Comparison of ENCODE assay signal across 8 mouse cellular contexts in the genomic region with DNA sequence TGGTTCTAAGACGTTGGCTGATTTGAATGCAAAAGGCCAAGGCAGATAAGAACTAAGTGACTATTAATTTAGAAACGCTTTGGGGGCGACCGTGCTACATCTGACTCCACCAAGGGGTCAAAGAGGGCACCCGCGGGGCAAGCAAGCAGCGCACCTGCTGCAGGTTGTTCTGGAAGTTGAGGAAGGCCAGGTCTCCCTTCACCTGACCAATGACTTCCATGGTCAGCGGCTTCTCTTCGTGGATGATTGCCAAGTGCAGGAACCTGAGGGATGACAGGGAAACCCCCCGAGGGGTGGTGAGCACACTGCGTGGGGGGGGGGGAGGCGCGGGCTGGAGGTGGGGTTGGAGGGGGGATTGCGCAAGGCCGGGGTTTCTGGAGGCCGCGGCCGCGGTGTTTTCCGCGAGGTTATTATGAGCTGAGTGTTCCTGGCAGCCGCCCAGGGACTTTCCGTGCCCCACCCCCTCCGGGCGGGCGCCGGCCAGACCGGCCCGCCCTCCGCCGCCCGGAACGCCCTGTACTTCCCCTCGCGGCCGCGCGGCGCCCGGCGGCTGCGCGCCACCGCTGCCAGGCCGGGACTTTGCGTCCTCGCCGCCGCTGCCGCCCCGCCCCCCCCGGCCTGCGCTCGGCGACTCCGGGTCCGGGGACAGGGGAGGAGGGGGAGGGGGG. TPM values are rescaled to one million over a fixed set of nuclear protein-coding genes. Genes with fewer than 3 reads are reported as not detected.
DNase-seq lines count a peak whose midpoint lies in the region; ATAC-seq and TF ChIP-seq lines count a peak whose summit lies in the region.

No protein-coding gene starts in this region.

- peak overlapping the region; percentile 92 for H3K4me2 ChIP-seq in hindbrain, embryonic 16.5 days (ENCODE audit: low read length)

- peaks cover 11% of the 10 kb centered on the region for H3K36me3 ChIP-seq in hindbrain, embryonic 16.5 days (ENCODE audit: control insufficient read depth, insufficient read depth, low read length)
- no peaks in the 10 kb centered on the region; the same call in 1 of the 2 replicates for H3K36me3 ChIP-seq in macrophage (ENCODE audit: inconsistent target)

- H3K27me3 ChIP-seq in hindbrain, embryonic 16.5 days (replicated peaks; ENCODE audit: control insufficient read depth, insufficient read depth, low read length) = no peaks in the 10 kb centered on the region

- whole genome bisulfite sequencing in hindbrain, embryonic 16.5 days = 2% methylated on average over 35 of the region's 57 CpGs
- 3% methylated on average over 42 of the region's 57 CpGs for WGBS in macrophage (ENCODE audit: missing documents)

- TF ChIP-seq CTCF in left cerebral cortex, adult 2 months (IDR thresholded peaks at IDR 0.05) = peak; percentile 24; the same call in 1 of the 2 replicates

- H3K9ac ChIP-seq in hindbrain, embryonic 16.5 days (ENCODE audit: low read depth, low read length) = peak overlapping the region; percentile 97

- ATAC-seq in hindbrain, embryonic 16.5 days = peak; percentile 87

- peak; percentile 91 for DNase-seq in ZHBTc4 (ENCODE audit: low read depth, low spot score)
- DNase-seq in cerebellum, postnatal 4 days (ENCODE audit: low spot score in 2 of 2) = peak; percentile 79 to 91
- peak; percentile 98 for DNase-seq in gastrocnemius, adult 18-20 months (ENCODE audit: low spot score)
- peak; percentile 89 to 90 for DNase-seq in left cerebral cortex, adult 2 months (ENCODE audit: extremely low spot score in 1 of 2, low spot score in 2 of 2)
- DNase-seq in retina, postnatal 7 days (ENCODE audit: low read depth, low spot score) = peak; percentile 84
- peak; percentile 99 for DNase-seq in urinary bladder, adult 2 months (ENCODE audit: low spot score)

- H3K27ac ChIP-seq in hindbrain, embryonic 16.5 days (ENCODE audit: low read depth, low read length) = peak overlapping the region; percentile 99
- peak overlapping the region; percentile 98 for H3K27ac ChIP-seq in left cerebral cortex, adult 2 months
- H3K27ac ChIP-seq in macrophage = peak overlapping the region; percentile 92

- peak overlapping the region; percentile 87 for H3K4me3 ChIP-seq in hindbrain, embryonic 16.5 days (ENCODE audit: low read length)
- H3K4me3 ChIP-seq in left cerebral cortex, adult 2 months = peak overlapping the region; percentile 95
- peak overlapping the region; percentile 67 for H3K4me3 ChIP-seq in macrophage (ENCODE audit: inconsistent target)

- H3K79me2 ChIP-seq in macrophage (ENCODE audit: inconsistent target) = peaks cover 26% of the 10 kb centered on the region

- H3K9me3 ChIP-seq in hindbrain, embryonic 16.5 days (ENCODE audit: control insufficient read depth, low read length) = no peaks in the 10 kb centered on the region

- peaks cover 19% of the 10 kb centered on the region for H3K4me1 ChIP-seq in hindbrain, embryonic 16.5 days (ENCODE audit: control insufficient read depth, insufficient read depth, low read depth, low read length)

- intact Hi-C loops in left cerebral cortex, adult 2 months (cut with DNase I) = loop anchor here (1.0 to 10.0 kb wide), 4 partner anchors 45 to 343 kb away; a partner anchor contains a TSS

RNA-seq across cellular contexts. Expression of a gene that starts 0.8 kb away (rescaled TPM):
- 10 to 100 TPM; 19.0 to 63.6 TPM for total RNA-seq in gastrocnemius, adult 18-20 months (2021)
- polyA plus RNA-seq in hindbrain, embryonic 16.5 days (2015; fragmentation: Nextera tagmentation; extraction: Ambion mirVana) = 62.3 and 64.3 TPM in 2 replicates
- 10 to 100 TPM; 33.3 to 53.1 TPM for total RNA-seq in left cerebral cortex, adult 2 months (2021)
- 1,000 to 10,000 TPM in 13 of 26 experiments, 100 to 1,000 TPM in 11, 10 to 100 TPM in 2; 42.1 to 2,520 (median 1,089) TPM for total RNA-seq in macrophage (2018; cell fraction: chromatin; rRNA removed)
- 1,000 to 10,000 TPM in 14 of 26 experiments, 100 to 1,000 TPM in 10, 10 to 100 TPM in 2; 49.8 to 3,343 (median 1,043) TPM for total RNA-seq in macrophage (2018; cell fraction: cytosol; rRNA removed)
- 1,000 to 10,000 TPM in 19 of 26 experiments, 100 to 1,000 TPM in 6, 10 to 100 TPM in 1; 39.2 to 3,429 (median 1,688) TPM for total RNA-seq in macrophage (2018; cell fraction: nucleus; rRNA removed)
- 33.4 to 92.7 TPM (median 64.6 TPM) in 3 replicates for polyA plus RNA-seq in macrophage (2018)
- polyA plus RNA-seq in urinary bladder, adult 2 months (2012; rRNA removed) = 69.7 and 83.8 TPM in 2 replicates

Comparison
In these comparisons a context has a peak if more than half of its experiments do, and no peak if none do; other contexts are left out.
1. Peak in every context shown above with its lines: DNase-seq, ATAC-seq, H3K4me3 ChIP-seq and H3K27ac ChIP-seq.